Mouse (Mus musculus) frontal cortex, adult (tissue): Measurements from ENCODE around the gene Rab25.

Experiments
- ATAC-seq: cut with Nextera tagmentation; 2 replicates; pipeline ENCODE4 v1.9.2; 2017; ENCODE audit warnings: mild to moderate bottlenecking, moderate library complexity, mixed read lengths; ENCODE audit not compliant: low TSS enrichment

Rab25 gene

DNA sequence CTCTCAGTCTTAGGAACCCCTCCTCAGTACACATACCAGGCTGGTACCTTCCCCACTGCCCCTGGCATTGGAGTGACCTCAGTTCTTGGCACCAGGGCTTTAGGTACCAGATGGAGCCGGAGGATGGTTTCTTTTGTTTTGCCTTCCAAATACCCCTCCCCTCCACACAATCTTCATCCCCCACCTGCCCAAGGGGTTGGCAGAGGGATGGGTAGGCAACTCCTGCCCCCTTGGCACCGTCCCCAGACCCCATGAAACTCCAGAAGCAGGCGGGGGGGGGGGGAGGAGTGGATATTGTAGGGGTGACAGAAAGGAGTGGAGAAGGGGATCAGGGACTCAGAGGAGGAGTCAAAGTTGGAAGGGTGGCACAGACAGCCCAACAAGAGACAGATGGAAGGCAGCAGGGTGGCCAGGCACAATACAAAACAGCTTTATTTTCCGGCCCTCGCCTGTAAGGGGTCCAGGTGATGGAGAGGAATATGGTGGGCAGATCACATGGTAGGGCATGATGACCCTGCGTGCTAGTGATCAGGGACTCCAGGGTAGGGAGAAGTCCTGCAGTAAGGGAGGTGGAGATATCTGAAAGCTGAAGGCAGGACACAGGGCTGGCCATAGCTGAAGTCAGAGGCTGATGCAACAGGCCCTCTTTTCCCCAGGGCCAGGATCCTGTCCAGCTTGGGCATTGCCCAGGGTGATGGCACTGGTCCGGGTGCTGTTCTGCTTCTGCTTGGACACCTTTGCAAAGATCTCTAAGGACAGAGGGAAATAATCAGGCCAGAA lies 6.3 kb downstream of the Rab25 start:
- ATAC-seq, result no peak

DNA sequence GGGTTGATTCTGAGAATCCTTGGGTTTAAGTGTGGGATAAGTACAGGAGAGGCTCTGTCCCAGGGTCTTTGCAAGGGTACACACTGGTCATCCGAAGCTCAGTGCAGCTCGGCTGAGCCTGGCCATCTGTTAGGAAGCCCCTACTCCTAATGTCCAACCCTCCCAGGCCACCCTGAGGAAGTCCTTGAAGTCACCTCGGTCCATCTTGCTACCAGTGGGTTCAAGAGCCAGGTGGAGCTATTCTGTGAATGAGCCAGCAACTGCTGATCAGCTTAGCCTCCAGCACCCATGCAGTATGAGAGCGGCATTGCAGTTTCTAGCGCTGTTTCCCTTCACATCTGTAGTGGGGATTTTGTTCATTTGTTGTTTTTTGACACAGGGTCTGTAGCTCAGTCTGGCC lies 8.0 kb downstream of the Rab25 start:
- ATAC-seq, result no peak

DNA sequence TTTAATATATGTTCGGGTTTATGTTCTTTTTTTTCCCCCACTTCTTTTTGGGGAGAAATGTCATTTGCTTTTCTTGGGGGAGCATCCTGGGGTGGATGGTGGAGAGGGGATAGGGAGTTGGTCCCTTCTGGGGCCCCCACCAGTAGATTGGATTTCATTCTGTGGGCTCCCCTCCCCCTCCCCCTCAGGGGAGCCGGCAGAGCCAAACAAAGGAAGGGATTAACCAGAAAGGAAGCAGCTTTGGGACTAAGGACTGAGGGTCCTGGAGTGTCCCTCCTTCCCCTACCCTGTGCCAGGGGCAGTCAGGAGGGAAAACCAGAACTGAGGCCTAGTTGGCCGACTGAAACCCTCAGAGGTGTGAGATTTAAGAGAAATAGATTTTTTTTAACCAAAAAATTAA lies 8.7 kb downstream of the Rab25 start:
- ATAC-seq, result no peak

DNA sequence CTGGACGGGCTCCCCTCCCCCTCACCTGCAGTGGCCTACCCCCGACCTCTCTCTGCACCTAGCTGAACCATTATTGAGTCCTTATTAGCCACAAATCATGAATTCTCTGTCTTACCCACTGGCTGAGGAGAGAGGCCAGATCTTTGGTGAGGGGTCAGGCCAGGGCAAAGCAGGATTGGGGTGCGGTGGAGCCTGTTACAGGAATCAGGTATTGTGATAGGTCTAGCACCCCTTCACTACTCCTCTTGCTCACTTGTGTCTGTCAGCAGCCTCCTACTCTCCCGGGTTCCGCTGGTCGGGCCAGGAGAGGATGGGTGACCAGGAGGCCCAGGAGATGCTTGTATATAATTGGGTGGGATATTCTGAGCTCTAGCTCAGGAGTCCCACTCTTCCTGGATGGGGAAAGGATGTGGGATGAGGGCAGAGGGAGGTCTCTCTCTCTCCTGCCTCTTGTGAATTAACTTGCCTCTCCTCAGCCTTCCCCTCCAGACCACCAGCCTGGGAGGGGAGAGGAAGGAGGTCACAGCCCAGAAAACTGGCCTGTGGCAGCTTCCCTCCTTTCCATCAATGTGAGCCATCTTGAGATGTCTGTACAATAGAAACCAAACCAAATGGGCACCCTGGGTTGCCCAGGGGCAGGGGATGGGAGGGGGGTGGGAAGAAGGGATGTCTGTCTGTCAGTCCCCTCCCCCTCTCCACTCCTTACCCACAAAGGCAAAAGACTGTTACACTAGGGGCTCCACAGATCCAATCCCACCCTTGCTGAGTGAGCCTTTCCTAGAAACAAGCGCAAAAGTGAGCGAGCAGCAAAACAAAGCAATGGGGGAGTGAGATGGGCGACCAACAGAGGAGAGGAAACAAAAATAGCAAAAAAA lies 9.6 kb downstream of the Rab25 start:
- ATAC-seq, result no peak

DNA sequence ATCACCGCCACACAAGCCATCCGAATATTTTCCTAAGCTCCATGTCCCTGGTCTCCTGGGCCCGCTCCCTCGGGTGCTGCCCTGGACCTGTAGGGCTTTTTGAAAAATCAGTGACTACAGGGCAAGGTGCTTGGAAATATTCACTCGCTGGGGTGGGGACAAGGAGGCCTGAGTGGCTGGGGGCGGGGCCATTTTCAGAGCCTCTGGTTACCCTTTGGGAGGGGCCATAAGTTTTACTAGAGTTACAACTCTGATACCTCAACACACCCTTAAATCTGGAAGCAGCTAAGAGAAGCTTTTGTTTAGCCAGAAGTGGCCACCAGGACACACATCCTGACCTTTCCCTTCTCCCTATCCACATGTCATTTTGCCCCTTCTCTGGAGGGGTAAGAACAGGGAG lies 11.0 kb downstream of the Rab25 start:
- ATAC-seq, result no peak

DNA sequence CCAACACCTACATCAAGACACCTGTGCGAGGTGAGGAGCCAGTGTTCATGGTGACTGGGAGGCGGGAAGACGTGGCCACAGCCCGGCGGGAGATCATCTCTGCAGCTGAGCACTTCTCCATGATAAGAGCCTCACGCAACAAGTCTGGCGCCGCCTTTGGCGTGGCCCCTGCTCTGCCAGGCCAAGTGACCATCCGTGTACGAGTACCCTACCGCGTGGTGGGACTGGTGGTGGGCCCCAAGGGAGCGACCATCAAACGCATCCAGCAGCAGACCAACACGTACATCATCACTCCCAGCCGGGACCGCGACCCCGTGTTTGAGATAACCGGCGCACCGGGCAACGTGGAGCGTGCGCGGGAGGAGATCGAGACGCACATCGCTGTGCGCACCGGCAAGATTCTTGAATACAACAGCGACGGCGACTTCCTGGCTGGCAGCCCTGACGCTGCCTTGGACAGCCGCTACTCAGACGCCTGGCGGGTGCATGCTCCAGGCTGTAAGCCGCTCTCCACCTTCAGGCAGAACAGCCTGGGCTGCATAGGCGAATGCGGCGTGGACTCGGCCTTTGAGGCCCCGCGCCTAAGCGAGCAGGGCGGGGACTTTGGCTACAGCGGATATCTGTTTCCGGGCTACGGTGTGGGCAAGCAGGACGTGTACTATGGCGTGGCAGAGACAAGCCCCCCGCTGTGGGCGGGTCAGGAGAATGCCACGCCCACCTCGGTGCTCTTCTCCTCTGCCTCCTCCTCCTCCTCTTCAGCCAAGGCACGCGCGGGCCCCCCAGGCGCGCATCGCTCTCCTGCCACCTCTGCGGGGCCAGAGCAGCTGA lies 11.8 kb downstream of the Rab25 start:
- peak; percentile 68 for ATAC-seq

DNA sequence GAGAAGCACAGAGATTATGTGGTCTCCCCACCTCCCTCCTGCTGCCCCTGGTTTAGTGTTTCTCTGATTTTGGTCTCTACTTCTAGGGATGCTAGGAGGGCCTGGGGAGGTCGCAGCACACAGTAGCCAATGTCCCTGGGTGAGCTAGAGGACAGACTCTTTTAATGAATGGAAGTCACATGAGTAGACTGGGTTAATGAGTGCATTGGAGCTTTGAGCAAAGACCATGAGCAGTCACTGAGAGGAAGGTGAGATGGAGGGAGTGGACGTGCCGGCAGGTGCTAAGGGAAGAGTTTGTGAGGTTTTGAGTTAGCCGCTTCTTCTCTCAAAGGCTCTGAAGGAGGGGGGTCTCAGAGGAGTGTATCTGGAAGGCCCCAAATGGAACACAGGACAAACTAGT lies 12.6 kb downstream of the Rab25 start:
- no peak for ATAC-seq

DNA sequence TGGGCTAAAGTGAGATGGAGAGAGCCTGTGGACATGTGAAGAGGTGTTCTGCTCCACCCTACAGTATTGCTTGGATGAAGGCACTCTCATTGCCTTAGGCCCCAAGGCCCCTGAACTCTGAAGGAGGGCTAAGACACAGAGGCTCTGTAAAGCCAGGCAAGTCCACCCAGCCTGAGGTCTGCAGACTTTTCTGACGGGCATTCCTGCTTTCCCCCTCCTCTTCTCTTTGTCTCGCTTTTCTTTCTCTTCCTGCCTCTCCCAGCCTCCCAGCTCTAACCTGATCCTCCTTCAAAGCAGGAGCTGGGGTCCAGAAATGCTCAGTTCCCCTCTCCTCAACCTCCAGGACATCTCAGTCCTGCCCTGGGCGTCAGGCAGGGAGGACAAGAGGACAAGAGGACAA lies 13.1 kb downstream of the Rab25 start:
- ATAC-seq, result no peak

DNA sequence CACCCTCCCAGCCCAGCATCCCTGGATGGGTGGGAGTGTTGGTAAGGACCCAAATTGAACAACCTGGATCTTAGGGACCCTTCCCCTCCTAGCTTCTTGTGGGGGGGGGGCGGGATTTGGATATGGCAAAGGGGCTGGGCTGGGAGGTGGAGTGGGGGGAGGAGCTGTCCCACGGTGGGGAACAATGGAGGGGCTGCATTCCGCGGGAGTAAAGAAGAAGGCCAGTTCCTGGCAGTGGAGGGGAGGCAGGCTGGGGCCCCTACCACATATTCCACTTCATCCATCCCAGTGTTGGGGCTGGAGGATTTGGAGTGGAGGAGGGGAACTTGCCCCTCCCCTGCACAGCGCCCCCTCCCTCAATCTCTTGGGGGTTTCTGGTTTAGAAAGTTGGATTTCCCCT lies 14.4 kb downstream of the Rab25 start:
- no peak for ATAC-seq

DNA sequence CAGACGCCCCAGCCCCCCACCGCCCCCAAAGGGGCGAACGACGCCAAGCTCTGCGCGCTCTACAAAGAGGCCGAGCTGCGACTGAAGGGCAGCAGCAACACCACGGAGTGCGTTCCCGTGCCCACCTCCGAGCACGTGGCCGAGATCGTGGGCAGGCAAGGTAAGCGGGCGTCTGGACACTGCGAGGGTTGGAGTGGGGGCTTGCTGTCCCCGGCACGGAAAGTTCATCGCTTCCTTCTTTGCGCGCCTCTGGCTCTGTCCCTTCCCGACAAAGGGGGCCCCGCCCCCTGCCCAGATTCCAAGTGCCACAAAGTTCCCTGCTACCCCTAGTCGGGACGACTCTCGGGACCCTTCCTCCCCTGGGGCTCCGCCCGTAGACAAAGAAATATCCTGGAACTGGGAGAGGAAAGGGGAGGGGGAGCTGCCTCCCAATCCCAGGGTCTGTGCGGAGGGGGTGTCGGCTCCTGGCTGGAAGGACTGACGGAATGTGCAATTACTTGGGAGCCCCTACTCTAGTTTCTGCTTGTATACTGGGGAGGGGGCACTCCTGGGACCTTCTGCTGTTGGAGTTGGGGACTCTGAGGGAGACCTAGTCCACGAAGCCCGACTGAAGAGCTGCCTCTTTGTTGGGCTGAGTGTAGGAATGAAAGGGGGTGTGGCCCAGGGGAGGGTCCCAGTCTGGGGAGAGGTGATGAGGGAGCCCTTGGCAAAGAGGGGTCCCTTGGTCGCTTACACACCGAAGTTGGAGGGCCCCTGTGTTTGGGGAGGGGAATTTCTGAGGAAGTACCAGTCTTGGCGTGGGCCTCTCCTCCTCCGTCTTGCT lies 15.2 kb downstream of the Rab25 start:
- ATAC-seq, result no peak

DNA sequence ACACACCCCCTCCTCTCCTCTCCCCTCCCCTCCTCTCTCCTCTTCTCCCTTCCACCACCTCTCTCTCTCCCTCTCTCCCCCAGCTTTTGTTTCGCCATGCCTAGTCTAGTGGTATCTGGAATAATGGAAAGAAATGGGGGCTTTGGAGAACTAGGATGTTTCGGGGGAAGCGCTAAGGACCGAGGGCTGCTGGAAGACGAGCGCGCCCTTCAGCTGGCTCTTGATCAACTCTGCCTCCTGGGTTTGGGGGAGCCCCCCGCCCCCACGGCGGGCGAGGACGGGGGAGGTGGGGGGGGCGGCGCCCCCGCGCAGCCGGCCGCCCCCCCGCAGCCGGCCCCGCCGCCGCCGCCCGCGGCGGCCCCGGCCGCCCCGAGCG lies 15.8 kb downstream of the Rab25 start, which contains the start of gene Mex3a:
Gene Mex3a (plus strand): TSS at position 97 of the 376 bp plus-strand sequence.
- no peak for ATAC-seq

DNA sequence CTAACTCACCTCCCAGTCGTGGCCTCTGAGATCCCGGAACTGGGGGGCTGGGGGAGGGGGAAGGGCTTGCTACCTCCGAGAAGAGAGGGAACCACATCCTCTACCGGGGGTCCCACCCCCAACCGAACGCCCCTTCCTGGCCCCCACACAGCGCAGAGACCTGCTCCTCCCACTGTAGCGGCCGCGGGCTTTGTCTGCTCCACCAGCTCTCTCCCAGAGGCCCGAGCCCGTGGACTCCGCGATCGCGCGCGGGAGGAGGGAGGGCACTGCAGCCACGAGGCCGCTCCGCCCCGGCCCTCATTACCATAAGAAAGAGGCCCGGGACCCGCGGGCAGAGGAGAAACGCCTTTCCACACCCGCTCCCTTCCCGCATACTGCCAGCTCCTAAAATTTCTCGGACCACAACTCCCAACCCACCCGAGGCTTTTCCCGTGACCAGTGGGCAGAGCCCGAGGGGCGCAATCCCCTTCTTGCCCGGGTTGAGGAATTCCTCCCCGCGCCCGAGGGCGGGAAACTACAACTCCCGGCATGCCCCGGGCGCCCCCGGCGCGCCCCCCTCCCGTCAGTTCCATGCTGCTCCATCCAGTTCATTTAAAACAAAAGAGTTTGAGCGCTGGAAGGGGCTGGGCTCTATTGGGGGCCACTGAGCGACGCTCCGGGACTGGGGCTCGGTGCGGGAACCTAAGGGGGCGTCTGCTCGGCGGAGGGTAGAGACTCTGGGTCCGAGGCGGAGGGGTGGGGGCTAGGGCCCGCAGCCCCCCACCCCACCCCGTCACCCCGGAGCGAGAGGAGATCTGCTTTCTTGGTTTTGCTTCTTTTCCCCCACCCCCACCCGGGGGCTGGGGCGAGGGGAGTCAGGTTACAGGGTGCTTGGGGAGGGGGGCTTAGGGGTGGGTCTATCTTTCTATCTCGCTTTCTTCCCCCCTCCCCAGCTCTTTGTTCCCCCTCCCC lies 16.5 kb downstream of the Rab25 start:
- ATAC-seq, result peak; percentile 51

DNA sequence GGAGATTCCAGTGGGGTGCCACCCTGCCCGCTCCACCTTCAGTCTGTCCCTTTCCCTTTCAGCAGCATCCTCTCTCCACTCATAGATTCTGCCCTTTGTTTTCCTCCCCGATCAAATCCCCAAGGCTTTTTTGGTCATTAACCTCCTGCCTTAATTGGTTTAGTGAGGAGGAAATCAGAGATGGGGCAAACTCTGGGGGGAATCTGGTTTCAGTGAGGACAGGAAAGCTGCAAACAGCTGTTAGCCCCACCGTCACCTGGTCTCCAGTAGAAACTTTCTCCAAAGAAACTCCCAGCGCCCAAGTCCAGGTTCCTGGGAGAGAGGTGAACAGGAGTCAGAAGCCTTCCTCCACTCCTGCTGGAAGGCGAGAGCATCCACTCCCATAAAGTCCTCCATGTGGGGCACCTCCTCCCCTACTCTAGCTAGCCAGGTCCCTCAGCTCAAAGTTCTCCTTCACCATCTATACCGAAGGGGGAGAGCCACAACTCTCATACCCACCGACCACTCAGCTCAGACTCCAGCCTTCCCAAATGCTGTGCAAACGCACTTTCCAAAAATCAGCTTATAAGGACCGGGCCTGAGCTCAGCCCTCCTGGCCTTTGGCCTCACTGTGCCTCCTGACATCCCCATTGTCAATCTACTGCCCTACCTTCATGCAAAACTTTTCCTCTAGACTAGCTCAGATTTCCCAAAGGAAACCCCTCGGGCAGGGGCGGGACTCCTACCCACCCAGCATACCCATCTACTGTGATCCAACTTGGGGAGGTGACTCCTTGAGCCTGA lies 17.8 kb downstream of the Rab25 start:
- ATAC-seq, result no peak

DNA sequence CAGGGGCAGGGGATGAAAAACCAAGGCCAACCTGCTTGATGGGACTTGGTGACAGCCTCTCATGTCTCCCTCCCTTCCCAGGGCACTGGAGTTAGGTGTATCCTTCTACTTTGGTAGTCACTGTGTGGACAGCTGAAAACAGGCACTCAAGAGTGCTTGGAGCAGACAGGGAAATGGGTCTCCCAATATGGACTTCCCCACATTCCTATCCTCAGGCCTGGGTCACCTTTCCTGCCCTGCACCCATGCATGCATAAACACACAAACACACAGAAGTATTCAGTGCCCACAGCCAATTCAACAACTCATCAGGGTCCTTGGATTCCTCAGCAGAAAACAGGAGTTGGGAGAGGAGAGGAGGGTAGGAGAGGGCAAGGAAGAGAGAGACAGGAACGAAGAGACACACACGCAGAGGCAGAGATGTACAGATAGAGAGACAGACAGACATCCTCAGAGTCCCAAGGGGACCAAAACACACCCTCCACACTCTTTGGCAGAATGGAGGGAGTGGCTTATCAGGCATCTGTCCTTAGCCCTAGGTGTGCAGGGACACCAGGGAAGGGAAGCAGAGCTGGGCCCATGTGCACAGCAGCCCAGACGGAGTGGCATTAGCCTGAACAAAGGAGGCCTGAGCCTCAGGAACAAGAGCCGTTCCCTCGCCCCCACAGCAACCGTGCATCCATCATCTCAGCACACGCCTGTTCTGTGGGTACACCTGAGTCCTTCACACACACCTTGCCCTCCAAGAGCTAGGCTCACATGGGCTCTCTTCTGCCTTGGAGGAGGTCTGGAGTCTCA lies 18.7 kb downstream of the Rab25 start:
- no peak for ATAC-seq

DNA sequence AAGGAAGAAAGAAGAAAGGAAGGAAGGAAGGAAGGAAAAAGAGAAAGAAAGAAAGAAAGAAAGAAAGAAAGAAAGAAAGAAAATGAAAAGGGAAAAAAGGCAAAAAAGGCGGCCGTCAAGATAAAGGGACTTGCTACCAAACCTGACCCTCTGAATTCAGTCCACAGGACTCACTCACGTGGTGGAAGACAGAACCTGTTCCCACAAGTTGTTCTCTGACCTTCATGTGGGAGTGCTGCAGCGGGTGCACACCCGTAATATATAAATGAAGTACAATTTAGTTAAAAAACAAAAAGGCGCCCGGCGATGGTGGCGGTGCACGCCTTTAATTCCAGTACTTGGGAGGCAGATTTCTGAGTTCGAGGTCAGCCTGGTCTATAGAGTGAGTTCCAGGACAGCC lies 19.5 kb downstream of the Rab25 start:
- ATAC-seq, result no peak

DNA sequence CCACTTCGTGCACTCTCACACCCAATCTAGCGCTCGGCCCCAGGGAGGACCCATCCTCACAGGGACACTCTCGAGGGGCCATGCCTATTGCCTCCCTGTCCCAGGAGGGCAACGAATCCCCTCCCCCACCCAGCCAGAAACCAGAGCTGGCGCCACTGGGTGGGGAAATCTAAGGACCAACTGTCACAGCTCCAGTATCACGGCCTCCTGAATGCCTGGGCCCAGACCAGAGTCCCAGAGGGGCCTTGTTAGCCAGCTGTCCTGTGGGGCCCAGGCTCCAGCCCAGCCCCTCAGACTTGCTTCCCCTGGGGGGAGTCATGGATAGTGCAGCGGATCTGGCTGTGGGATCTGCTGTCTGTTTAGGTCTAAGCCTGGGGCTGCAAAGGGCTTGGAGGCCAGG lies 20.5 kb downstream of the Rab25 start:
- ATAC-seq, result no peak

DNA sequence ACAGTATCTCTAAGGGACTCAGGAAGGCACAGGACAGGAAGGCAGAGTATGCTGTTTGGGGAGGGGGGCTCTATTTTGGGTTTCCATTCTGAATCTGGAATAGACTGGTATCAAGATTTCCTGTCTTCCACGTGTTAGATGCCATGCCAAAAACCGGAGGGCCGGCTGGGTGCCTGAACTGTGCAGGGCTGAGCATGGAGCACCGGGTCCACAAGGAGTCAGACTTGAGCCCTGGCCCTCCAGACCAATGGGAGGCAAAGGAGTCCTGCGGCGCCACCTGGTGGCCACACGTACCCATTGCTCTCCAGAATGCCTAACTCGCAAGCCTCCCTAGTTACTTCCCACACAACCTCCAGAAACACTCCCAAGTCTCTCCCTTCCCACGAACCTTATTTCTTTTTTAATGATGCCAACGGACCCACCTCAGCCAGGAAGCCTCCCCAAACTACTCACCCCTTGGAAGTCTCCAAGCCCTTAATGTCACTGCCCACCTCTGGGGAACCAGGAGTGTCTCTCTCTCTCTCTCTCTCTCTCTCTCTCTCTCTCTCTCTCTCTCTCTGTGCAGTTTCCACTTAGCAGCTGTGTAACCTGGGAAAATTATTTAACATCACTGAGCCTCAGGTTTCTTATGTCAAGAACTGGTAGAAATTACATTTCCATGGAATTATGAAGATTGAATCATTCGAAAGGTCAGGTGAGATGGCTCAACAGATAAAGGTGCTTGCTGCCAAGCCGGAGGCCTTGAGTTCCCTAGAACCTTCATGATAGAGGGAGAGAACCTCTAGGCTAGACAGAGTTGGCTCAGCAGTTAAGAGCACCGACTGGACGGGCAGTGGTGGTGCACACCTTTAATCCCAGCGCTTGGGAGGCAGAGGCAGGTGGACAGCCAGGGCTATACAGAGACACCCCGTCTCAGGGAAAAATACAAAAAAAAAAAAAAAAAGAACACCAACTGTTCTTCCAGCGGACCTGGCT lies 21.7 kb downstream of the Rab25 start:
- ATAC-seq, result peak; percentile 85
